Mouse (Mus musculus) myocyte (in vitro differentiated cells): Measurements from ENCODE around the gene 0610010K14Rik.

Source experiments
- E2F4 ChIP-seq: IDR thresholded peaks from one replicate; pipeline ENCODE4 v1.6.1; 2011; ENCODE audit warnings: mild to moderate bottlenecking, control low read depth, moderate library complexity; ENCODE audit not compliant: insufficient read depth
- MAX ChIP-seq: IDR thresholded peaks from one replicate; pipeline ENCODE4 v1.6.1; 2011; ENCODE audit warnings: low read depth, mild to moderate bottlenecking, control low read depth
- MYOD1 ChIP-seq, 3 experiments: IDR thresholded peaks; one replicate each; pipeline ENCODE4 v1.6.1; 2011; ENCODE audit warnings: control low read depth in 2 of 3, low read depth in 2 of 3, mild to moderate bottlenecking in 2 of 3, moderate library complexity in 1 of 3; ENCODE audit not compliant: insufficient read length in 2 of 3, control insufficient read depth in 1 of 3
- MYOG ChIP-seq, 3 experiments: IDR thresholded peaks; one replicate each; pipeline ENCODE4 v1.6.1; 2011; ENCODE audit warnings: control low read depth in 2 of 3, low read depth in 2 of 3, mild to moderate bottlenecking in 2 of 3; ENCODE audit not compliant: insufficient read length in 2 of 3, control insufficient read depth in 1 of 3, insufficient read depth in 1 of 3
- POLR2A ChIP-seq: IDR thresholded peaks from one replicate; pipeline ENCODE4 v1.6.1; 2011; ENCODE audit warnings: low read depth, mild to moderate bottlenecking, control low read depth, moderate library complexity; ENCODE audit not compliant: insufficient read length
- POLR2AphosphoS2 ChIP-seq: IDR thresholded peaks from one replicate; pipeline ENCODE4 v1.6.1; 2011; ENCODE audit warnings: low read depth, control low read depth; ENCODE audit not compliant: insufficient read length
- REST ChIP-seq: IDR thresholded peaks from one replicate; pipeline ENCODE4 v1.6.1; 2011; ENCODE audit warnings: mild to moderate bottlenecking, control low read depth, moderate library complexity; ENCODE audit not compliant: insufficient read depth, insufficient read length
- SRF ChIP-seq: IDR thresholded peaks from one replicate; pipeline ENCODE4 v1.6.1; 2011; ENCODE audit warnings: low read depth; ENCODE audit not compliant: control insufficient read depth, insufficient read length
- TCF12 ChIP-seq: IDR thresholded peaks from one replicate; pipeline ENCODE4 v1.6.1; 2011; ENCODE audit warnings: mild to moderate bottlenecking, control low read depth; ENCODE audit not compliant: poor library complexity, insufficient read depth, severe bottlenecking
- USF1 ChIP-seq: IDR thresholded peaks from one replicate; pipeline ENCODE4 v1.6.1; 2011; ENCODE audit warnings: low read depth, mild to moderate bottlenecking, control low read depth, moderate library complexity

DNA sequence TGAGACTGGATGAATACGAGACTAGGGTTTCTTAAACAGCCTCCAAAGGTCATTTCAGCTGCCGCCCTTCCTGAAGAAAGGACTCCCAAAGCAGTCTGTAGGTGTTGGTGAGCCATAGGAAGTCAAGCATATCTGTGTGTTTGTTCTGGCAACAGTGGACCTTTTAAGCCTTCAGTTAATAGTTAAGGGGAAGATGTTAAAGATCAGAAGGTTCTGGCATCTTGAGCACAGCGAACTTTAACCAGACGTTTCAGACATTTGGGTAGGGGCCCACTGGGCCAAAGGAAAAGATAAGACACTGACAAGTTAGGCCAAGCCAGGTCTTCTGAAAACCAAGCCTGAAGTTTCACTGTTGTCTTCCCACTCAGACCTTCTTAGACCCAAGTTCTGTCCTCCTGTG, 19.7 kb downstream of the 0610010K14Rik start:
- TF ChIP-seq POLR2A (no peak), MAX (no peak), USF1 (no peak), MYOD1 (IDR thresholded peaks at IDR 0.05; ENCODE audit: control insufficient read depth in 1 of 3, insufficient read length in 2 of 3, low read depth in 2 of 3) (no peak), REST (no peak), TCF12 (no peak), MYOG (IDR thresholded peaks at IDR 0.05; ENCODE audit: control insufficient read depth in 1 of 3, insufficient read depth in 1 of 3, insufficient read length in 2 of 3, low read depth in 2 of 3) (no peak), POLR2AphosphoS2 (no peak), SRF (no peak), E2F4 (no peak)
